Mouse (Mus musculus) layer of hippocampus, postnatal 10 days (tissue): ENCODE data around the gene Srebf2. TPM values are rescaled to one million over a fixed set of nuclear protein-coding genes. Genes with fewer than 3 reads are reported as not detected.
A peak's percentile ranks its signal among the peaks of the same experiment; 100 is the strongest.
"Not testable (repeated sequence)": the region's sequence is repeated elsewhere in the genome, so short reads cannot be mapped to it uniquely, and the experiment has no call there.

Source experiments
- DNase-seq, 2 experiments: peaks; one replicate each; pipeline ENCODE4 v3.0.0; 2021; ENCODE audit warnings: low spot score in 2 of 2
- total RNA-seq, 2 experiments: library from RNA; stranded (reverse); gene quantifications; 2 replicates each; pipeline ENCODE4 v1.2.3; 2021

Gene Srebf2
- total RNA-seq, 2 experiments from 2014 or later, result 191 to 198 TPM

DNA sequence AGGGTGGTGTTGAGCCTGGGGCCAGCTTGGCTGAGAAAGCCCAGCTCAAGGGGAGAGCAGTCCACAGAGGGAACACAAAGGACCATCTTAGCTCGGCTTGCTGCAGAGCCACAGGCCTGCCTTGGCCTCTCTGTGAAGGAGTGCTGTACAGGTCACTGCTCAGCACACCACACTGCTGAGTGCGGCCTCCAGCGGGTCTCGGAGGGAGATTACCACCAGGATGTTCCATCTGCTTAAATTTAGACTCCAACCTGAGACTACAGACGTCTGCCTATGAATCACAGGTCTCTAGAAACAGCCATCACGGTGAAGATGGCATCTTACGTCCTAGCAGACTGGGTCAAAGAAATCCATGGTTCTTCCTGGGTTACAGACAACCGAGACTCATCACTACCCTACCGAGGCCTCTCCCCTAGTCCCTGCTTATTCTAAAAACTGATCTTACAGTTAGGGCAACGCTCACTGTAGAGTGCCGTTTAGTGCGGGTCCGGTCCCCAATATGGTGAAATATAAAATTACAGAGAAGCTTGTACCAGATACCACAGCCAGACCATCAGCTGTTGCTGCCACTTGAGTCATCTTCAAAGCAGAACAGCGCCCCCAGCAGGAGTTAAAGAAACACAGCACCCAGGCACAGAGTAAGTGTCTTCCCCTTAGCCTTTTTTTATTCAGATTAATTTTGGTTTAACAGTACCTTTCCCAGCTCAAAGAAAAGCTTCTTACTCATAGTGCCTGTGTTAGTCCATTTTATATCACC, 74.3 kb downstream of the Srebf2 start:
- DNase-seq, result no peak

- no peak for DNase-seq
Observed at GRCm38 (mm10) chr15:82223251-82223650, 76.3 kb downstream of the Srebf2 start.

- DNase-seq, result peak in 1 of 2 experiments; percentile 50
Observed at GRCm38 (mm10) chr15:82223657-82224601, 76.9 kb downstream of the Srebf2 start, which contains the start of gene Tnfrsf13c. Gene Tnfrsf13c (minus strand): TSS chr15:82224369.

DNA sequence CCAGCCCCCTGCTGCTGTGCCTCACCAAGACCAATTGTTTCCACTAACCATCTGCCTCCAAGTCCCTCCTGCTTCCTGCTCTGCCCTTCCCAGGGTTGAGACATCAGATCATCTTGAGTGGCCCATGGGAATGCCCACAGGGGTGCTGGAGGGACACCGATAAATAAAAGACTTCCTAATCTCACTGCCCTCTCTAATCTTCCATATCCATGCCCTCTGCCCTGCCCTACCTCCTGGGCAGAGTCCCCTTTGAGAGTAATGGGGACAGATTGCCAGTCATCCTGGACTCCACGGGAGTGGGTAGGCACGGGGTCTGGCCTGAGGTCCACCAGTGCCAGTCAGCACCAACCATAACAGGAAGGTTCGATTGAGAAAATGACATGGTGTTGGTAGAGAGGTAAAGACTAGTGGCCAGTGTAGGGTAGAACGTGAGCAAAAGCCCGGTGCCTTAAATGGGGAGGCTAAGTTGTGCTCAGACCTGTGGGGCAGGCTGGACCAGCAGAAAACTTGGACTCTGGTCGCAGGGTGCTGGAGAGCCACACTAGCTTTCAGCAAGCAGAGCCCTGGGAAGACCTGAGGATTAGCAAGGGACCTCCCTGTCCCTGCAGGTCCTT, 77.7 kb downstream of the Srebf2 start:
- no peak for DNase-seq

- no peak for DNase-seq
Observed at GRCm38 (mm10) chr15:82225769-82226168, 78.8 kb downstream of the Srebf2 start.

- DNase-seq, result no peak
Observed at GRCm38 (mm10) chr15:82229542-82230045, 82.6 kb downstream of the Srebf2 start.

GRCm38 (mm10) chr15:82230098-82230611, 83.2 kb downstream of the Srebf2 start:
- DNase-seq, result no peak

GRCm38 (mm10) chr15:82231100-82231499, 84.1 kb downstream of the Srebf2 start:
- no peak for DNase-seq

GRCm38 (mm10) chr15:82231591-82232378, 84.8 kb downstream of the Srebf2 start:
- DNase-seq, result peak; percentile 57 to 66

GRCm38 (mm10) chr15:82232651-82233050, 85.7 kb downstream of the Srebf2 start:
- no peak for DNase-seq

- DNase-seq, result no peak
Observed at GRCm38 (mm10) chr15:82235661-82236060, 88.7 kb downstream of the Srebf2 start.

DNA sequence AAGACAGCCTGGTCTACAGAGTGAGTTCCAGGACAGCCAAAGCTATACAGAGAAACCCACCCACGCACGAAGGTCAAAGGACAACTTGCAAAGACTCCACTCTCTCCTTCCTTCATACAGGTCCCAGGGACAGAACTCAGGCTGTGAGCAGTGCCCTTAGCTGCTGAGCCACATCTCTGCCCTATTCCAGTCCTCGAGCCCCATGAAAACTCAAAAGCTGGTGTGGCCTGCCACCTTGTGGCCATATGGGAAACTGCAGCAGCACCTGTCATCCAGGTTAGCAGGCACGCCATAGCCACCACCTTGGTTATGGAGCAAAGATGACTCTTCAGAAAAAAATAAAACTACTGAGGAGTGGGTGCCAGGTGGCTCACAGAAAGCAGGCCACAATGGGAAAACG, 89.6 kb downstream of the Srebf2 start:
- DNase-seq, result peak; percentile 85 to 90

GRCm38 (mm10) chr15:82243311-82243710, 96.3 kb downstream of the Srebf2 start:
- DNase-seq, result no peak

- DNase-seq, result no peak
Observed at GRCm38 (mm10) chr15:82243742-82244114, 96.7 kb downstream of the Srebf2 start.

GRCm38 (mm10) chr15:82244115-82244804, 97.3 kb downstream of the Srebf2 start, which contains the start of gene Cenpm:
Gene Cenpm (minus strand): TSS chr15:82244748.
- DNase-seq, result peak; percentile 94 to 95

GRCm38 (mm10) chr15:82244805-82245161, 97.8 kb downstream of the Srebf2 start:
- DNase-seq, result not testable (repeated sequence)

- DNase-seq, result no peak
Observed at GRCm38 (mm10) chr15:82247131-82247776, 100.3 kb downstream of the Srebf2 start.

DNA sequence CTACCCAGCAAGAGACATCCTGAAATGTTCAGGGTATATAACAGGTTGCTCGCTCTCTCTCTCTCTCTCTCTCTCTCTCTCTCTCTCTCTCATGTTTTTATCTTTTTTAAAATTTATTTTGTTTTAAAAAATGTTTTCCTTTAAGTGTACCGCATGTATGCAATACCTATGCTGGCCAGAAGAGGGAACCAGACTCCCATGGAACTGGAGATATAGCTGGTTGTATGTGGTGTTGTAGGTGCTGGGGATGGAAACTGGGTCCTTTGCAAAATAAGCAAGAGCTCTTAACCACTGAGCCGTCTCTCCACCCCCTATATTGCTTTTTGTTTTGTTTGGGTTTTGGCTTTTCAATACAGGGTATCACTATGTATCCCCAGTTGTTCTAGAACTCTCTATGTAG, 104.6 kb downstream of the Srebf2 start:
- DNase-seq, result no peak

- DNase-seq, result no peak
Observed at GRCm38 (mm10) chr15:82252097-82252496, 105.1 kb downstream of the Srebf2 start, which contains the start of gene 1500009C09Rik. Gene 1500009C09Rik (plus strand): TSS chr15:82252397.
